Mouse (Mus musculus) MEL (cell line): ENCODE measurements around the gene 1110008L16Rik.

Experiments used
- CTCF ChIP-seq, 3 experiments: IDR thresholded peaks in 2 of 3; conservative IDR thresholded peaks in 1 of 3; 2 replicates each; pipeline ENCODE4 v1.5.1; 2011 to 2012; ENCODE audit warnings: low read length in 3 of 3, low read depth in 2 of 3, mild to moderate bottlenecking in 2 of 3, improper control_type of control experiment in 1 of 3, inconsistent platforms in 1 of 3, mixed read lengths in 1 of 3, moderate library complexity in 1 of 3; ENCODE audit not compliant: control insufficient read depth in 1 of 3, insufficient read depth in 1 of 3, poor library complexity in 1 of 3, severe bottlenecking in 1 of 3
- E2F4 ChIP-seq: IDR thresholded peaks from 2 replicates; pipeline ENCODE4 v1.6.1; 2011; ENCODE audit warnings: low read depth, low read length, improper control_type of control experiment, borderline replicate concordance
- EP300 ChIP-seq, 2 experiments: IDR thresholded peaks; 2 replicates each; pipeline ENCODE4 v1.6.1; 2011; ENCODE audit warnings: improper control_type of control experiment in 2 of 2, low read length in 2 of 2, low read depth in 1 of 2, mild to moderate bottlenecking in 1 of 2
- JUND ChIP-seq: IDR thresholded peaks from 2 replicates; pipeline ENCODE4 v1.6.1; 2011; ENCODE audit warnings: low read depth, mild to moderate bottlenecking, improper control_type of control experiment, low read length
- MAFK ChIP-seq: IDR thresholded peaks from 2 replicates; pipeline ENCODE4 v1.6.1; 2011; ENCODE audit warnings: low read depth, mild to moderate bottlenecking, low read length, improper control_type of control experiment, borderline replicate concordance
- NELFE ChIP-seq: IDR thresholded peaks from 2 replicates; pipeline ENCODE4 v1.6.1; 2011; ENCODE audit warnings: low read depth, low read length, improper control_type of control experiment
- POLR2A ChIP-seq, 2 experiments: IDR thresholded peaks; 2 replicates each; pipeline ENCODE4 v1.6.1; 2011 to 2012; ENCODE audit warnings: low read length in 2 of 2, mild to moderate bottlenecking in 2 of 2, control low read depth in 1 of 2, improper control_type of control experiment in 1 of 2, low read depth in 1 of 2, moderate library complexity in 1 of 2; ENCODE audit not compliant: control insufficient read depth in 1 of 2, insufficient read depth in 1 of 2, poor library complexity in 1 of 2
- RAD21 ChIP-seq: IDR thresholded peaks from 2 replicates; pipeline ENCODE4 v1.6.1; 2011; ENCODE audit warnings: mild to moderate bottlenecking, low read depth, low read length, improper control_type of control experiment
- RCOR1 ChIP-seq: IDR thresholded peaks from 2 replicates; pipeline ENCODE4 v1.6.1; 2012; ENCODE audit warnings: low read depth, mild to moderate bottlenecking, inconsistent platforms, low read length, improper control_type of control experiment
- TAL1 ChIP-seq: IDR thresholded peaks from 2 replicates; pipeline ENCODE4 v1.6.1; 2012; ENCODE audit warnings: mild to moderate bottlenecking, inconsistent platforms, low read length, moderate library complexity, mixed read lengths

- no peak for TF ChIP-seq RCOR1
- no peak for TF ChIP-seq E2F4
- no peak for TF ChIP-seq EP300 (IDR thresholded peaks at IDR 0.05; ENCODE audit: low read depth in 1 of 2, low read length in 2 of 2)
- TF ChIP-seq POLR2A (IDR thresholded peaks at IDR 0.05; ENCODE audit: control insufficient read depth in 1 of 2, insufficient read depth in 1 of 2, low read depth in 1 of 2, low read length in 2 of 2, poor library complexity in 1 of 2), result no peak
- TF ChIP-seq CTCF (IDR thresholded peaks at IDR 0.05 in 2 of 3, conservative IDR thresholded peaks at IDR 0.05 in 1 of 3; ENCODE audit: control insufficient read depth in 1 of 3, insufficient read depth in 1 of 3, low read depth in 2 of 3, low read length in 3 of 3, poor library complexity in 1 of 3, severe bottlenecking in 1 of 3), result no peak
- TF ChIP-seq RAD21, result no peak
- no peak for TF ChIP-seq TAL1
- no peak for TF ChIP-seq JUND
- no peak for TF ChIP-seq MAFK
- TF ChIP-seq NELFE, result no peak
Measured at GRCm38 (mm10) chr12:55384023-55384749, 84.8 kb downstream of the 1110008L16Rik start, which contains the start of gene Psma6.
